Mouse (Mus musculus): Measurements from ENCODE around the gene Tmem158.

Gene Tmem158
- long read RNA-seq, experiment 1, transcript Tmem158-201 (1 exons, 1,712 nt) = major isoform, 16 of 16 reads
- long read RNA-seq, experiment 1, partial matches to known transcripts = 0 of 16 reads
- long read RNA-seq, experiment 1, other reads (novel, unspliced or antisense) = 0 of 16 reads
- long read RNA-seq, experiment 2, transcript Tmem158-201 (1 exons, 1,712 nt) = major isoform, 15 of 15 reads
- long read RNA-seq, experiment 2, partial matches to known transcripts = 0 of 15 reads
- long read RNA-seq, experiment 2, other reads (novel, unspliced or antisense) = 0 of 15 reads

GRCm38 (mm10) chr9:123260611-123261021 is at the start of gene Tmem158:
Gene Tmem158 (minus strand): TSS chr9:123260764.
- intact Hi-C loops (cut with DNase I) = no loop called here

- intact Hi-C loops (cut with DNase I) = no loop called here
Observed at GRCm38 (mm10) chr9:123309685-123310365, 49.3 kb upstream of the Tmem158 start.

- intact Hi-C loops (cut with DNase I) = no loop called here
Observed at GRCm38 (mm10) chr9:123309073-123309472, 48.5 kb upstream of the Tmem158 start.

- intact Hi-C loops (cut with DNase I) = no loop called here
Observed at GRCm38 (mm10) chr9:123304917-123305316, 44.4 kb upstream of the Tmem158 start.

GRCm38 (mm10) chr9:123303952-123304351 is 43.4 kb upstream of the Tmem158 start:
- intact Hi-C loops (cut with DNase I) = no loop called here

- intact Hi-C loops (cut with DNase I) = no loop called here
Observed at GRCm38 (mm10) chr9:123302759-123303313, 42.3 kb upstream of the Tmem158 start.

- intact Hi-C loops (cut with DNase I) = no loop called here
Observed at GRCm38 (mm10) chr9:123297862-123298261, 37.3 kb upstream of the Tmem158 start.

- intact Hi-C loops (cut with DNase I) = no loop called here
Observed at GRCm38 (mm10) chr9:123296229-123296628, 35.7 kb upstream of the Tmem158 start.

- intact Hi-C loops (cut with DNase I) = no loop called here
Observed at GRCm38 (mm10) chr9:123294581-123294980, 34.0 kb upstream of the Tmem158 start.

GRCm38 (mm10) chr9:123288378-123288777 is 27.8 kb upstream of the Tmem158 start:
- intact Hi-C loops (cut with DNase I) = no loop called here

GRCm38 (mm10) chr9:123285623-123286022 is 25.1 kb upstream of the Tmem158 start:
- intact Hi-C loops (cut with DNase I) = no loop called here

GRCm38 (mm10) chr9:123280775-123281174 is 20.2 kb upstream of the Tmem158 start:
- intact Hi-C loops (cut with DNase I) = no loop called here

GRCm38 (mm10) chr9:123278003-123278402 is 17.4 kb upstream of the Tmem158 start:
- intact Hi-C loops (cut with DNase I) = no loop called here

GRCm38 (mm10) chr9:123275373-123275772 is 14.8 kb upstream of the Tmem158 start:
- intact Hi-C loops (cut with DNase I) = no loop called here

GRCm38 (mm10) chr9:123274674-123275073 is 14.1 kb upstream of the Tmem158 start:
- intact Hi-C loops (cut with DNase I) = no loop called here

- intact Hi-C loops (cut with DNase I) = no loop called here
Observed at GRCm38 (mm10) chr9:123273876-123274275, 13.3 kb upstream of the Tmem158 start.

- intact Hi-C loops (cut with DNase I) = no loop called here
Observed at GRCm38 (mm10) chr9:123271552-123271951, 11.0 kb upstream of the Tmem158 start.

- intact Hi-C loops (cut with DNase I) = no loop called here
Observed at GRCm38 (mm10) chr9:123269906-123270558, 9.5 kb upstream of the Tmem158 start.

GRCm38 (mm10) chr9:123259896-123260610 is 511 bp downstream of the Tmem158 start:
- intact Hi-C loops (cut with DNase I) = loop anchor here (2.0 to 10.0 kb wide), 2 partner anchors 181 to 245 kb away; no protein-coding TSS in a partner anchor

- intact Hi-C loops (cut with DNase I) = loop anchor here (2.0 to 10.0 kb wide), 2 partner anchors 181 to 245 kb away; no protein-coding TSS in a partner anchor
Observed at GRCm38 (mm10) chr9:123259461-123259895, 1.1 kb downstream of the Tmem158 start.

- intact Hi-C loops (cut with DNase I) = loop anchor here (2.0 to 10.0 kb wide), 2 partner anchors 182 to 246 kb away; no protein-coding TSS in a partner anchor
Observed at GRCm38 (mm10) chr9:123258796-123259195, 1.8 kb downstream of the Tmem158 start.
